Mouse (Mus musculus): Measurements from ENCODE around the gene Ppl. TPM values are rescaled to one million over a fixed set of nuclear protein-coding genes. Genes with fewer than 3 reads are reported as not detected.

The Ppl gene
- polyA plus RNA-seq, 1 experiment from 2014 or later: 62.8 TPM

GRCm38 (mm10) chr16:5045322-5045721, 86.9 kb downstream of the Ppl start:
- H3K27me3 ChIP-seq (ENCODE audit: control insufficient read depth, insufficient read depth, low read length): no peaks in the 10 kb centered on the region
- peaks cover 11% of the 10 kb centered on the region for H3K4me1 ChIP-seq (ENCODE audit: control insufficient read depth, insufficient read depth, low read length)
- no peaks in the 10 kb centered on the region for H3K9me3 ChIP-seq (replicated peaks; ENCODE audit: control insufficient read depth, low read length)
- H3K4me2 ChIP-seq (ENCODE audit: low read depth, low read length): no peak overlapping the region
- 94% methylated on average over 3 of the region's 3 CpGs for WGBS
- H3K27ac ChIP-seq (ENCODE audit: low read length): no peak overlapping the region
- no peak for ATAC-seq (ENCODE audit: insufficient read depth, low FRiP score)
- H3K4me3 ChIP-seq (replicated peaks; ENCODE audit: low read length): no peak overlapping the region
- H3K36me3 ChIP-seq (ENCODE audit: control insufficient read depth, insufficient read depth, low read length): peaks cover 20% of the 10 kb centered on the region; the same call in 1 of the 2 replicates
- H3K9ac ChIP-seq (ENCODE audit: low read length): no peak overlapping the region

- no peak overlapping the region for H3K4me3 ChIP-seq (replicated peaks; ENCODE audit: low read length)
- peaks cover 58% of the 10 kb centered on the region for H3K36me3 ChIP-seq (ENCODE audit: control insufficient read depth, insufficient read depth, low read length)
- no peak overlapping the region for H3K27ac ChIP-seq (ENCODE audit: low read length)
- WGBS: 82% methylated on average over 5 of the region's 5 CpGs
- no peaks in the 10 kb centered on the region for H3K4me1 ChIP-seq (ENCODE audit: control insufficient read depth, insufficient read depth, low read length)
- H3K9ac ChIP-seq (ENCODE audit: low read length): no peak overlapping the region
- no peak for ATAC-seq (ENCODE audit: insufficient read depth, low FRiP score)
- H3K4me2 ChIP-seq (ENCODE audit: low read depth, low read length): no peak overlapping the region
- no peaks in the 10 kb centered on the region for H3K27me3 ChIP-seq (ENCODE audit: control insufficient read depth, insufficient read depth, low read length)
- no peaks in the 10 kb centered on the region for H3K9me3 ChIP-seq (replicated peaks; ENCODE audit: control insufficient read depth, low read length)
Measured at GRCm38 (mm10) chr16:5036649-5037234, 95.5 kb downstream of the Ppl start.

Other genes starting within 250 kb of the Ppl start
- gene Mgrn1, start 246.2 kb downstream of the Ppl start, polyA plus RNA-seq (2015; fragmentation: Nextera tagmentation; extraction: Ambion mirVana): 81.1 and 87.7 TPM in 2 replicates
- 125 and 136 TPM in 2 replicates for gene Nudt16l1, start 193.7 kb downstream of the Ppl start, polyA plus RNA-seq (2015; fragmentation: Nextera tagmentation; extraction: Ambion mirVana)
- 48.6 and 54.3 TPM in 2 replicates for gene Anks3, start 168.2 kb downstream of the Ppl start, polyA plus RNA-seq (2015; fragmentation: Nextera tagmentation; extraction: Ambion mirVana)
- not detected in 2 replicates for gene Sept12, start 134.6 kb downstream of the Ppl start, polyA plus RNA-seq (2015; fragmentation: Nextera tagmentation; extraction: Ambion mirVana)
- gene Smim22, start 125.1 kb downstream of the Ppl start, polyA plus RNA-seq (2015; fragmentation: Nextera tagmentation; extraction: Ambion mirVana): 57.6 and 68.8 TPM in 2 replicates
- 50.6 and 51.9 TPM in 2 replicates for gene Rogdi, start 118.9 kb downstream of the Ppl start, polyA plus RNA-seq (2015; fragmentation: Nextera tagmentation; extraction: Ambion mirVana)
- gene Glyr1, start 82.6 kb downstream of the Ppl start, polyA plus RNA-seq (2015; fragmentation: Nextera tagmentation; extraction: Ambion mirVana): 139 and 142 TPM in 2 replicates
- 11.7 and 13.3 TPM in 2 replicates for gene Ubn1, start 82.4 kb downstream of the Ppl start, polyA plus RNA-seq (2015; fragmentation: Nextera tagmentation; extraction: Ambion mirVana)
- gene Sec14l5, start 14.7 kb upstream of the Ppl start, polyA plus RNA-seq (2015; fragmentation: Nextera tagmentation; extraction: Ambion mirVana): 0.09 and 0.27 TPM in 2 replicates
- 19.6 and 19.7 TPM in 2 replicates for gene Nagpa, start 71.6 kb upstream of the Ppl start, polyA plus RNA-seq (2015; fragmentation: Nextera tagmentation; extraction: Ambion mirVana)
- gene AU021092, start 89.9 kb upstream of the Ppl start, polyA plus RNA-seq (2015; fragmentation: Nextera tagmentation; extraction: Ambion mirVana): 5.3 and 6.9 TPM in 2 replicates
- gene Alg1, start 101.2 kb upstream of the Ppl start, polyA plus RNA-seq (2015; fragmentation: Nextera tagmentation; extraction: Ambion mirVana): 32.5 and 35.1 TPM in 2 replicates
- 32.4 and 35.1 TPM in 2 replicates for gene Eef2kmt, start 123.6 kb upstream of the Ppl start, polyA plus RNA-seq (2015; fragmentation: Nextera tagmentation; extraction: Ambion mirVana)